Mouse (Mus musculus) G1E (cell line): ENCODE results near the gene Tpcn2.

ENCODE experiments used
- CTCF ChIP-seq: IDR thresholded peaks from 2 replicates; pipeline ENCODE4 v1.5.1; 2012; ENCODE audit warnings: low read depth, low read length, inconsistent platforms, mixed read lengths
- GATA1 ChIP-seq: IDR thresholded peaks from 2 replicates; pipeline ENCODE4 v1.6.1; 2012; ENCODE audit warnings: borderline replicate concordance, low read length, inconsistent platforms, mixed read lengths
- GATA2 ChIP-seq: IDR thresholded peaks from 2 replicates; pipeline ENCODE4 v1.6.1; 2012; ENCODE audit warnings: low read depth, low read length, inconsistent platforms, borderline replicate concordance
- POLR2AphosphoS5 ChIP-seq: IDR thresholded peaks from 2 replicates; pipeline ENCODE4 v1.6.1; 2012; ENCODE audit warnings: low read depth, low read length, inconsistent platforms; ENCODE audit not compliant: insufficient replicate concordance
- TAL1 ChIP-seq: conservative IDR thresholded peaks from 2 replicates; pipeline ENCODE4 v1.6.1; 2012; ENCODE audit warnings: low read depth, low read length, inconsistent platforms, mixed read lengths

GRCm38 (mm10) chr7:145300321-145301007 is 16.7 kb upstream of the Tpcn2 start, which contains the start of gene Mrgprf:
- TF ChIP-seq CTCF (no peak), GATA1 (no peak), POLR2AphosphoS5 (no peak), TAL1 (no peak), GATA2 (no peak)
